Mouse (Mus musculus) liver, postnatal 0 days (tissue): ENCODE data around the gene Nectin4. TPM values are rescaled to one million over a fixed set of nuclear protein-coding genes. Genes with fewer than 3 reads are reported as not detected.

Experiments used
- ATAC-seq: fragments of 200-750 bp; cut with Nextera tagmentation; 2 replicates; pipeline ENCODE4 v1.8.0; 2017; ENCODE audit warnings: mild to moderate bottlenecking, moderate library complexity
- DNase-seq: peaks from one replicate; pipeline ENCODE4 v3.0.0-alpha.2; 2016
- H3K27ac ChIP-seq: fragments of 300-500 bp; sonication (generic); 2 replicates; pipeline ENCODE4 v1.5.1; 2014; ENCODE audit warnings: antibody characterized with exemption, moderate library complexity, mild to moderate bottlenecking, low read depth
- H3K27me3 ChIP-seq: fragments of 300-500 bp; sonication (generic); 2 replicates; pipeline ENCODE4 v1.6.1; 2014; ENCODE audit warnings: low read length, control low read depth, mixed read lengths; ENCODE audit not compliant: insufficient read depth
- H3K36me3 ChIP-seq: fragments of 300-500 bp; sonication (generic); replicated peaks from 2 replicates; pipeline ENCODE4 v1.6.1; 2014; ENCODE audit warnings: mild to moderate bottlenecking, control low read depth, low read length, moderate library complexity, mixed read lengths; ENCODE audit not compliant: insufficient read depth
- H3K4me1 ChIP-seq: fragments of 300-500 bp; sonication (generic); 2 replicates; pipeline ENCODE4 v1.6.1; 2014; ENCODE audit warnings: antibody characterized with exemption, mild to moderate bottlenecking, control low read depth; ENCODE audit not compliant: insufficient read depth
- H3K4me2 ChIP-seq: fragments of 300-500 bp; sonication (generic); 2 replicates; pipeline ENCODE4 v1.6.1; 2014; ENCODE audit warnings: low read depth, mild to moderate bottlenecking, low read length, moderate library complexity, mixed read lengths
- H3K4me3 ChIP-seq: fragments of 300-500 bp; sonication (generic); 2 replicates; pipeline ENCODE4 v1.5.1; 2014; ENCODE audit warnings: low read depth, low read length
- H3K9ac ChIP-seq: fragments of 300-500 bp; sonication (generic); replicated peaks from 2 replicates; pipeline ENCODE4 v1.6.1; 2014; ENCODE audit warnings: mild to moderate bottlenecking, moderate library complexity
- H3K9me3 ChIP-seq: fragments of 300-500 bp; sonication (generic); 2 replicates; pipeline ENCODE4 v1.6.1; 2016; ENCODE audit warnings: mild to moderate bottlenecking, control low read depth, low read length, mixed read lengths
- CTCF ChIP-seq: sonication (generic); IDR thresholded peaks from 2 replicates; pipeline ENCODE4 v1.5.1; 2016; ENCODE audit warnings: antibody characterized with exemption, low read depth
- EP300 ChIP-seq: IDR thresholded peaks from 2 replicates; pipeline ENCODE4 v1.6.1; 2016; ENCODE audit warnings: antibody characterized with exemption, low read depth, mild to moderate bottlenecking
- WGBS: fragments of 180-500 bp; shearing (Covaris S2); extraction: QIAGEN DNeasy Blood & Tissue Kit; methylation state at CpG from one replicate; pipeline ENCODE4 v1.1.7; 2014; ENCODE audit not compliant: insufficient replicate concordance; 5-methylcytosine and 5-hydroxymethylcytosine counted together
- polyA plus RNA-seq: library from polyadenylated mRNA; unstranded; fragments of >200 nt; fragmentation: Nextera tagmentation; extraction: Ambion mirVana; gene quantifications from 2 replicates; pipeline ENCODE4 v1.2.1, GENCODE M21; 2015

Gene Nectin4
- polyA plus RNA-seq, 1 experiment from 2014 or later: 0.22 TPM

- ATAC-seq (no peak), DNase-seq (peak; percentile 21)
- 0 out of 2 replicates have a peak, but pooled peaks cover 1% of the 10 kb centered on the region for H3K36me3 ChIP-seq
These were observed 41.7 kb upstream of the Nectin4 start for GRCm38 (mm10) chr1:171328244-171328643.

GRCm38 (mm10) chr1:171328839-171329432 is 41.0 kb upstream of the Nectin4 start, which contains the start of gene Dedd:
TSS of gene Dedd (plus strand) at chr1:171329145.
- Histone ChIP-seq H3K4me1 (peaks cover 24% of the 10 kb centered on the region), H3K9me3 (no peaks in the 10 kb centered on the region), H3K9ac (peak within 1 kb of the TSS; percentile 93), H3K36me3 (0 out of 2 replicates have a peak, but pooled peaks cover 2% of the 10 kb centered on the region), H3K27me3 (no peaks in the 10 kb centered on the region), H3K27ac (peak within 1 kb of the TSS; percentile 99), H3K4me2 (peak within 1 kb of the TSS; percentile 93), H3K4me3 (peak within 1 kb of the TSS; percentile 91)
- WGBS: under 1% methylated on average over 41 of the region's 48 CpGs
- DNase-seq (peak; percentile 91), ATAC-seq (peak; percentile 92)
- TF ChIP-seq CTCF (peak; percentile 13; the same call in 1 of the 2 replicates), EP300 (no peak)

More at GRCm38 (mm10) chr1:171328244-171328643, 41.7 kb upstream of the Nectin4 start:
- Histone ChIP-seq H3K4me1 (peaks cover 24% of the 10 kb centered on the region), H3K9ac (peak overlapping the region; percentile 93), H3K4me2 (peak overlapping the region; percentile 93), H3K9me3 (no peaks in the 10 kb centered on the region), H3K27me3 (no peaks in the 10 kb centered on the region), H3K4me3 (peak overlapping the region; percentile 91), H3K27ac (peak overlapping the region; percentile 99)
- 24% methylated on average over 9 of the region's 9 CpGs for WGBS
- no peak for TF ChIP-seq CTCF
- no peak for TF ChIP-seq EP300

- ATAC-seq (peak; percentile 18), DNase-seq (no peak)
- 0 out of 2 replicates have a peak, but pooled peaks cover 2% of the 10 kb centered on the region for H3K36me3 ChIP-seq
- H3K9me3 ChIP-seq: no peaks in the 10 kb centered on the region
- under 1% methylated on average over 51 of the region's 61 CpGs for WGBS
- H3K4me2 ChIP-seq: peak overlapping the region; percentile 93
- H3K9ac ChIP-seq: peak overlapping the region; percentile 93
- peaks cover 24% of the 10 kb centered on the region for H3K4me1 ChIP-seq
- H3K27me3 ChIP-seq: no peaks in the 10 kb centered on the region
- H3K27ac ChIP-seq: peak overlapping the region; percentile 99
- peak overlapping the region; percentile 91 for H3K4me3 ChIP-seq
- TF ChIP-seq EP300: no peak
- no peak for TF ChIP-seq CTCF
These were observed 40.3 kb upstream of the Nectin4 start for GRCm38 (mm10) chr1:171329433-171330215.

- Histone ChIP-seq H3K4me2 (peak overlapping the region; percentile 93), H3K36me3 (0 out of 2 replicates have a peak, but pooled peaks cover 2% of the 10 kb centered on the region), H3K27me3 (no peaks in the 10 kb centered on the region), H3K9me3 (no peaks in the 10 kb centered on the region), H3K27ac (peak overlapping the region; percentile 99), H3K4me1 (peaks cover 24% of the 10 kb centered on the region), H3K9ac (peak overlapping the region; percentile 93), H3K4me3 (peak overlapping the region; percentile 91)
- ATAC-seq: no peak
- no peak for DNase-seq
- TF ChIP-seq CTCF (no peak), EP300 (no peak)
- under 1% methylated on average over 4 of the region's 4 CpGs for WGBS
These were observed 39.7 kb upstream of the Nectin4 start for GRCm38 (mm10) chr1:171330216-171330560.

- Histone ChIP-seq H3K27ac (0 out of 2 replicates have a peak overlapping the region, but pooled peaks have one; percentile 50), H3K27me3 (no peaks in the 10 kb centered on the region), H3K9me3 (no peaks in the 10 kb centered on the region; the same call in 1 of the 2 replicates), H3K36me3 (peaks cover 40% of the 10 kb centered on the region), H3K4me2 (no peak overlapping the region), H3K9ac (no peak overlapping the region), H3K4me3 (no peak overlapping the region), H3K4me1 (peaks cover 15% of the 10 kb centered on the region)
- DNase-seq: no peak
- TF ChIP-seq CTCF: no peak
- TF ChIP-seq EP300: no peak
- 88% methylated on average over 16 of the region's 16 CpGs for WGBS
- no peak for ATAC-seq
These were observed 27.4 kb upstream of the Nectin4 start for GRCm38 (mm10) chr1:171342262-171343207.
